Mouse (Mus musculus) MEL (cell line): ENCODE measurements around the gene Sf1. TPM values are rescaled to one million over a fixed set of nuclear protein-coding genes. Genes with fewer than 3 reads are reported as not detected.

ENCODE experiments used
- DNase-seq: peaks from one replicate; pipeline ENCODE4 v3.0.0; 2011; ENCODE audit warnings: low read depth, low spot score
- H3K27ac ChIP-seq: 2 replicates; pipeline ENCODE4 v1.5.1; 2012; ENCODE audit warnings: low read depth, mild to moderate bottlenecking, control low read depth, low read length, moderate library complexity; ENCODE audit not compliant: control insufficient read depth
- H3K27me3 ChIP-seq, 2 experiments: fragments of 150-350 bp in 1 of 2; sonication (generic) in 1 of 2; 2 replicates each; pipeline ENCODE4 v1.6.1; 2012; ENCODE audit warnings: low read length in 2 of 2, mild to moderate bottlenecking in 2 of 2, improper control_type of control experiment in 1 of 2, moderate library complexity in 1 of 2; ENCODE audit not compliant: insufficient read depth in 2 of 2, control insufficient read depth in 1 of 2
- H3K36me3 ChIP-seq, 2 experiments: 2 replicates each; pipeline ENCODE4 v1.6.1; 2012 to 2014; ENCODE audit warnings: low read length in 2 of 2, improper control_type of control experiment in 1 of 2, inconsistent platforms in 1 of 2, mild to moderate bottlenecking in 1 of 2; ENCODE audit not compliant: insufficient read depth in 2 of 2, control insufficient read depth in 1 of 2
- H3K4me1 ChIP-seq, 2 experiments: fragments of 150-350 bp in 1 of 2; sonication (generic) in 1 of 2; 2 replicates each; pipeline ENCODE4 v1.6.1; 2012; ENCODE audit warnings: low read length in 2 of 2, improper control_type of control experiment in 1 of 2, mild to moderate bottlenecking in 1 of 2; ENCODE audit not compliant: insufficient read depth in 2 of 2, control insufficient read depth in 1 of 2
- H3K4me3 ChIP-seq, 2 experiments: fragments of 150-350 bp in 1 of 2; sonication (generic) in 1 of 2; 2 replicates each; pipeline ENCODE4 v1.5.1; 2012; ENCODE audit warnings: low read depth in 2 of 2, low read length in 2 of 2, mild to moderate bottlenecking in 2 of 2, moderate library complexity in 2 of 2, control low read depth in 1 of 2, improper control_type of control experiment in 1 of 2; ENCODE audit not compliant: control insufficient read depth in 1 of 2, insufficient read depth in 1 of 2
- H3K79me2 ChIP-seq: 2 replicates; pipeline ENCODE4 v1.6.1; 2012; ENCODE audit warnings: mild to moderate bottlenecking, low read length, moderate library complexity; ENCODE audit not compliant: control insufficient read depth, poor library complexity, insufficient read depth
- H3K9ac ChIP-seq: 2 replicates; pipeline ENCODE4 v1.6.1; 2012; ENCODE audit warnings: low read depth, mild to moderate bottlenecking, control low read depth, low read length, moderate library complexity; ENCODE audit not compliant: control insufficient read depth, poor library complexity, severe bottlenecking
- H3K9me3 ChIP-seq: fragments of 150-350 bp; sonication (generic); replicated peaks from 2 replicates; pipeline ENCODE4 v1.6.1; 2012; ENCODE audit warnings: mild to moderate bottlenecking, low read length, improper control_type of control experiment, moderate library complexity; ENCODE audit not compliant: insufficient read depth
- BHLHE40 ChIP-seq: IDR thresholded peaks from 2 replicates; pipeline ENCODE4 v1.6.1; 2012; ENCODE audit warnings: low read depth, mild to moderate bottlenecking, inconsistent platforms, low read length, improper control_type of control experiment, borderline replicate concordance
- CHD2 ChIP-seq: IDR thresholded peaks from 2 replicates; pipeline ENCODE4 v1.6.1; 2011; ENCODE audit warnings: low read length, improper control_type of control experiment
- CTCF ChIP-seq, 3 experiments: IDR thresholded peaks in 2 of 3; conservative IDR thresholded peaks in 1 of 3; 2 replicates each; pipeline ENCODE4 v1.5.1; 2011 to 2012; ENCODE audit warnings: low read length in 3 of 3, low read depth in 2 of 3, mild to moderate bottlenecking in 2 of 3, improper control_type of control experiment in 1 of 3, inconsistent platforms in 1 of 3, mixed read lengths in 1 of 3, moderate library complexity in 1 of 3; ENCODE audit not compliant: control insufficient read depth in 1 of 3, insufficient read depth in 1 of 3, poor library complexity in 1 of 3, severe bottlenecking in 1 of 3
- E2F4 ChIP-seq: IDR thresholded peaks from 2 replicates; pipeline ENCODE4 v1.6.1; 2011; ENCODE audit warnings: low read depth, low read length, improper control_type of control experiment, borderline replicate concordance
- EP300 ChIP-seq, 2 experiments: IDR thresholded peaks; 2 replicates each; pipeline ENCODE4 v1.6.1; 2011; ENCODE audit warnings: improper control_type of control experiment in 2 of 2, low read length in 2 of 2, low read depth in 1 of 2, mild to moderate bottlenecking in 1 of 2
- GABPA ChIP-seq: IDR thresholded peaks from 2 replicates; pipeline ENCODE4 v1.6.1; 2012; ENCODE audit warnings: low read depth, mild to moderate bottlenecking, inconsistent platforms, low read length, improper control_type of control experiment, moderate library complexity
- HCFC1 ChIP-seq: IDR thresholded peaks from 2 replicates; pipeline ENCODE4 v1.6.1; 2012; ENCODE audit warnings: low read depth, mild to moderate bottlenecking, inconsistent platforms, low read length, improper control_type of control experiment, moderate library complexity
- JUND ChIP-seq: IDR thresholded peaks from 2 replicates; pipeline ENCODE4 v1.6.1; 2011; ENCODE audit warnings: low read depth, mild to moderate bottlenecking, improper control_type of control experiment, low read length
- MYC ChIP-seq: IDR thresholded peaks from 2 replicates; pipeline ENCODE4 v1.6.1; 2011; ENCODE audit warnings: low read depth, mild to moderate bottlenecking, low read length, improper control_type of control experiment, moderate library complexity
- POLR2AphosphoS2 ChIP-seq: IDR thresholded peaks from 2 replicates; pipeline ENCODE4 v1.6.1; 2011; ENCODE audit warnings: low read length, improper control_type of control experiment
- RAD21 ChIP-seq: IDR thresholded peaks from 2 replicates; pipeline ENCODE4 v1.6.1; 2011; ENCODE audit warnings: mild to moderate bottlenecking, low read depth, low read length, improper control_type of control experiment
- SIN3A ChIP-seq: IDR thresholded peaks from 2 replicates; pipeline ENCODE4 v1.6.1; 2012; ENCODE audit warnings: low read length, improper control_type of control experiment, inconsistent platforms
- SMC3 ChIP-seq: IDR thresholded peaks from 2 replicates; pipeline ENCODE4 v1.6.1; 2011; ENCODE audit warnings: low read depth, low read length, improper control_type of control experiment
- TAL1 ChIP-seq: IDR thresholded peaks from 2 replicates; pipeline ENCODE4 v1.6.1; 2012; ENCODE audit warnings: mild to moderate bottlenecking, inconsistent platforms, low read length, moderate library complexity, mixed read lengths
- TBP ChIP-seq: IDR thresholded peaks from 2 replicates; pipeline ENCODE4 v1.8.0; 2011; ENCODE audit warnings: low read depth, low read length, improper control_type of control experiment
- TCF12 ChIP-seq: IDR thresholded peaks from 2 replicates; pipeline ENCODE4 v1.6.1; 2014; ENCODE audit warnings: low read depth, mild to moderate bottlenecking, inconsistent platforms, low read length, improper control_type of control experiment, moderate library complexity
- UBTF ChIP-seq: IDR thresholded peaks from 2 replicates; pipeline ENCODE4 v1.6.1; 2012; ENCODE audit warnings: low read depth, mild to moderate bottlenecking, inconsistent platforms, low read length, improper control_type of control experiment, moderate library complexity, borderline replicate concordance; ENCODE audit not compliant: insufficient read depth
- USF1 ChIP-seq: IDR thresholded peaks from 2 replicates; pipeline ENCODE4 v1.6.1; 2014; ENCODE audit warnings: low read depth, mild to moderate bottlenecking, inconsistent platforms, low read length, improper control_type of control experiment, moderate library complexity
- USF2 ChIP-seq, 2 experiments: IDR thresholded peaks; 2 replicates each; pipeline ENCODE4 v1.6.1; 2011 to 2012; ENCODE audit warnings: improper control_type of control experiment in 2 of 2, low read length in 2 of 2, borderline replicate concordance in 1 of 2, inconsistent platforms in 1 of 2, low read depth in 1 of 2, mild to moderate bottlenecking in 1 of 2; ENCODE audit not compliant: insufficient read depth in 1 of 2
- ZC3H11A ChIP-seq: IDR thresholded peaks from 2 replicates; pipeline ENCODE4 v1.6.1; 2012; ENCODE audit warnings: low read depth, mild to moderate bottlenecking, inconsistent platforms, low read length, improper control_type of control experiment
- polyA plus RNA-seq, 2 experiments: library from polyadenylated mRNA; stranded (reverse) in 1 of 2; unstranded in 1 of 2; fragments of >175 nt in 1 of 2; fragments of >200 nt in 1 of 2; gene quantifications; 2 replicates each; pipeline versions ENCODE4 v1.2.1 to v1.2.4; 2012; ENCODE audit warnings: low replicate concordance in 2 of 2, low read depth in 1 of 2; ENCODE audit not compliant: insufficient read length in 2 of 2, insufficient read depth in 1 of 2, missing spikeins in 1 of 2
- total RNA-seq: library from RNA; depleted of rRNA; stranded (reverse); fragments of 300-350 nt; gene quantifications from 2 replicates; pipeline ENCODE4 v1.2.3, GENCODE M21; 2012

Sf1 gene
- total and polyA plus RNA-seq, 3 experiments = 65.7 to 245 (median 211) TPM

DNA sequence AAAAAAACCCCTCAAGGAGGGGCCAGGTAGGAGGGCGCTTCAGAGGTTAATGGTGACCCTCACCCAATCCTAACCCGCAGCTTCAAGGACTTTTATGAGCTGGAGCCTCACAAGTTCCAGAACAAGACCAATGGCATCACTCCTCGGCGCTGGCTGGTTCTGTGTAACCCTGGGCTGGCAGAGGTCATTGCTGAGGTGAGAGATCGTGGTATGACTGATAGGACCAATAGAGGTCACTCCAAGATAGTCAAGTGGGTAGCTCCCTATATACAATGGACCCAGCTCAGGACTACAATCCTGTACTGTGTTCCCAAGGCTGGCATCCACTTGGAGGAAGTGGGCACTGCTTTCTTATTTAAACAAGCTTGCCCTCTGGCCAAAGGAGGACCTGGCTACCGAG lies 26.8 kb downstream of the Sf1 start:
- DNase-seq = no peak
- H3K79me2 ChIP-seq = no peaks in the 10 kb centered on the region
- no peak overlapping the region for H3K9ac ChIP-seq
- no peaks in the 10 kb centered on the region for H3K36me3 ChIP-seq
- TF ChIP-seq BHLHE40 = no peak
- TF ChIP-seq USF2 (IDR thresholded peaks at IDR 0.05; ENCODE audit: borderline replicate concordance in 1 of 2, insufficient read depth in 1 of 2, low read depth in 1 of 2, low read length in 2 of 2) = no peak
- no peak for TF ChIP-seq EP300 (IDR thresholded peaks at IDR 0.05; ENCODE audit: low read depth in 1 of 2, low read length in 2 of 2)
- TF ChIP-seq RAD21 = no peak
- TF ChIP-seq TCF12 = no peak
- TF ChIP-seq E2F4 = no peak
- no peak for TF ChIP-seq UBTF
- TF ChIP-seq USF1 = no peak
- TF ChIP-seq GABPA = no peak
- TF ChIP-seq SIN3A = no peak
- TF ChIP-seq CHD2 = no peak
- TF ChIP-seq MYC = no peak
- no peak for TF ChIP-seq TBP
- TF ChIP-seq JUND = no peak
- no peak for TF ChIP-seq HCFC1
- TF ChIP-seq, all 39 proteins: peak for 0
- Histone ChIP-seq H3K9me3 (no peaks in the 10 kb centered on the region), H3K4me1 (no peaks in the 10 kb centered on the region), H3K27ac (no peak overlapping the region), H3K27me3 (no peaks in the 10 kb centered on the region), H3K4me3 (no peak overlapping the region)

DNA sequence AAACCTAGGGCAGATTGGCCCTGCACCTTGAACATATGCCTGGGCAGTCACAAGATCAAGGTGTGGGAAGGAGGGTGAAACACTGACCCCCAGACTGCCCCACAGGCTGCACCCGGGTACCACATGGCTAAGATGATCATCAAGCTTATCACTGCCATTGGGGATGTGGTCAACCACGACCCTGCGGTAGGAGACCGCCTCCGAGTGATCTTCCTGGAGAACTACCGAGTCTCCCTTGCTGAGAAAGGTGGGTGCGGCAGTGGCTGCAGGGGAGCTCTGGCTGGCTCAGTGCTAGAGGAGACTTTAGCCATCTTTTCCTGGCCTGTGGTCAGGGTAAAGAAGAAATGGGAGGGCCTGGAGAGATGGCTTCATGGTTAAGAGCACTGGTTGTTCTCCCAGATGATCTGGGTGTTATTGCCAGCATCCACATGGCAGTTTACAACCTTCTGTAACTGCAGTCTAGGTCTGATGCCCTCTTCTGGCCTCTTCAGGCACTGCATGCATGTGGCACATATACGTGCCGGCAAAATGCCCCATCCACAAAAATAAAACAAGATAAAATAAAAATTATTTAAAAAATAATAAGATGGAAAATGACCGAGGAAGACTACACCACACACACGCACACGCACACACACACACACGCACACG lies 29.4 kb downstream of the Sf1 start:
- DNase-seq = peak; percentile 70
- Histone ChIP-seq H3K79me2 (no peaks in the 10 kb centered on the region), H3K27ac (no peak overlapping the region), H3K9ac (no peak overlapping the region), H3K4me1 (no peaks in the 10 kb centered on the region), H3K36me3 (no peaks in the 10 kb centered on the region), H3K9me3 (no peaks in the 10 kb centered on the region), H3K4me3 (no peak overlapping the region), H3K27me3 (no peaks in the 10 kb centered on the region)
- 0 out of 2 replicates have a peak, but pooled peaks have one; percentile 53 for TF ChIP-seq MYC
- peak; percentile 40 to 49 (median 44); a peak in 5 of 6 replicates for TF ChIP-seq CTCF (IDR thresholded peaks at IDR 0.05 in 2 of 3, conservative IDR thresholded peaks at IDR 0.05 in 1 of 3; ENCODE audit: control insufficient read depth in 1 of 3, insufficient read depth in 1 of 3, low read depth in 2 of 3, low read length in 3 of 3, poor library complexity in 1 of 3, severe bottlenecking in 1 of 3)
- 0 out of 2 replicates have a peak, but pooled peaks have one; percentile 2 for TF ChIP-seq SMC3
- 0 out of 2 replicates have a peak, but pooled peaks have one; percentile 6 for TF ChIP-seq ZC3H11A
- TF ChIP-seq TAL1 = no peak
- TF ChIP-seq POLR2AphosphoS2 = no peak
